Mouse (Mus musculus) layer of hippocampus, postnatal 36 days (tissue): ENCODE data around the gene Ppp1r1a. TPM values are rescaled to one million over a fixed set of nuclear protein-coding genes. Genes with fewer than 3 reads are reported as not detected.

Experiments
- DNase-seq, 2 experiments: peaks; one replicate each; pipeline ENCODE4 v3.0.0; 2022
- total RNA-seq, 2 experiments: library from RNA; stranded (reverse); gene quantifications; 2 replicates each; pipeline ENCODE4 v1.2.3; 2021

Ppp1r1a gene
- total RNA-seq = 100 to 1,000 TPM in 1 of 2 experiments, 10 to 100 TPM in 1; 99.1 to 123 TPM

- peak; percentile 74 for DNase-seq
These were observed at the start of gene Ppp1r1a for GRCm38 (mm10) chr15:103537822-103538213. Gene Ppp1r1a (minus strand): TSS chr15:103538003.

DNA sequence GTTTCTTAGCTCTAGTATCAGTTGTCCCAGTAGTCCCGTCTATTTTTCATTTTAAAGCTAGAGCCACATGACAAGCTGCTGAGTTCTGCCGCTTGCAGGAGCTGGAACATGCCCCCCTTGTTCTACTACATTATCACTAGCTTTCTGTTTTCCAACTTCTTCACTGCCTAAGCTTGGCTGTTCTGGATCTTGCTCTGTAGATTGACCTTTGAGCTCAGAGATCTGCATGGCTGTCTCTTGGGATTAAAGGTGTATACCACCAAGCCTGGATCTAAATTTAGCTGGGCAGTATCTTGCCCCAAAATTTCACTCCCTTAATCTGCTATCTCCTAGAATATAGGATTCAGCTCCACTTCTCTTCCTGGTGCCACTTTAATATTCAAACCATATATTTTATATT is 48.1 kb upstream of the Ppp1r1a start:
- no peak for DNase-seq

GRCm38 (mm10) chr15:103564981-103565380 is 27.2 kb upstream of the Ppp1r1a start, which contains the start of gene Glycam1:
Gene Glycam1 (minus strand): TSS chr15:103565081.
- DNase-seq = no peak

DNA sequence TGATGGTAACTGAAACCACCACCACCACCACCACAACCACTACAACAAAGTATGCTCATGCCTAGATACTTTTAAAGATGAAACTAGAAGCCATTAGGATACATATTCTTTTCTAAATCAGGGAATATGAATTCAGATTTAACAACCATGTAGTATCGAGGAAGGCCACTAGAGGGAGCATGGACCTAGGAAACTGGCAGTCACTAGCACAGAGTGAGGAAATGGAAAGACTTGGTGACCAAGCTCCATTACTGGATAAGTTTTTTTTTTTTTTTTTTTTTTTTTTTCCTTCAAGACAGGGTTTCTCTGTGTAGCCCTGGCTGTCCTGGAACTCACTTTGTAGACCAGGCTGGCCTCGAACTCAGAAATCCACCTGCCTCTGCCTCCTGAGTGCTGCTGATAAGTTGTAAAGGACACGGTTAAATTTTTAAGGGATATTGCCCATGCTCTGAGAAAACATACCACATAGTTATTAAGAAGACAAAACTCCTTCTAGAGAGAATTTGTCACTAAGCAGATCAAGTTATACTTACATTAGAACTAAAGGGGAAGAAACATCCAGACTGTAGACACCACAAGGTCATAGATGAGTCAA is 14.4 kb upstream of the Ppp1r1a start:
- no peak for DNase-seq

DNA sequence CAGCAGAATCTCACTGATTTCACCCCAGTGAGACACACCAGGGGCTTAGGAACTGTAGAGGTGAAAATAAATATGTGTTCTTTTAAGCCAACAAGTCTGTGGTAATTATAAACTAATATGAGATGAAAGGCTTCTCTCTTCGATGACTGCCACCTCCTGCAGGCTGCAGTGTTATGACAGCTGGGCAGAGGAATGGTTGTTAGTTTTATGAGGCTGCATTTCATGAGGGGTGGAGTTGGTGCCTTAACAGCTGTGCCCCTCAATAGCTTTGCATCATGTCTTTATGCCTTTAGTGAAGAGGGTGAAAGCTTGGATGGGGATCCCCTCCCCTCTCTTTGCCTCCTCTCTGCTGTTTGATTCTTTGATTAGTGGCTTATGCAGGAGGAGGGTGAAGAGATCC is 13.2 kb upstream of the Ppp1r1a start:
- DNase-seq = no peak

DNA sequence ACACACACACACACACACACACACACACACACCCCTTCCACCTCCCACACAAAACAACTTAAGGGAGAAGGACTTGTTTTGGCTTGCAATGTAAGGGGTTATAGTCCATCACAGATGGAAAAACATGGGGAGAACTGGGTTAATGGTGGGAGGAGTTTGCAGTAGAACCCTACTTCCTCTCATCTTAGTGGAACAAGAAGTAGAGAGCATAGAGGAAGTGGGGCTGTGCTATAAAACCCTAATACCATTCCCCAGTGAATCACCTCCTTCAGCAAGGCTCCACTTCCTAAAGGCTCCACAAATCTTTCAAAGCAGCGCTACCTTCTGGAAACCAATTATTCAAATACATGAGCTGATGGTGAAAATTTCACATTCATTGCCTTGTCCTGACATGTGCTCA is 11.7 kb upstream of the Ppp1r1a start:
- DNase-seq = no peak

- no peak for DNase-seq
These were observed 10.2 kb upstream of the Ppp1r1a start for GRCm38 (mm10) chr15:103547983-103548382.

- no peak for DNase-seq
These were observed 4.7 kb upstream of the Ppp1r1a start for GRCm38 (mm10) chr15:103542526-103542925.

DNA sequence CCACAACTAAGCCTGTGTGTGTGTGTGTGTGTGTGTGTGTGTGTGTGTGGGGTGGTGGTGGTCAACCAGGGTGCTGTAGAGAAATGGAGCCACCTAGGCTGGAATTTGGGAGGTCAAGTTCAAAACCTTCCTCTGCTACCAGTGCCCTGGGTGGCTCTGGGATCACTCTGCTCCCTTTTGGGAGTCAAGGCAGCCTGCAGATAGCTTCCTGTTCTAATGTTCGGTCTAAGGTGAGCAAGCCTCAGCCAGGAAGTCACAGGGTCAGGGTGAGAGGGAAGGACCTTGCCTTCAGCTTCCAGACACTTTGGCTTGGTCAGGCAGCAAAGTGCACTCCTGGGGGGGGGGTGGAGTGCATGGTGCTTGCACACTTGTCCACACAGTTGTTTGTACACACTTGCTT is 2.8 kb upstream of the Ppp1r1a start:
- DNase-seq = no peak

GRCm38 (mm10) chr15:103539259-103539658 is 1.5 kb upstream of the Ppp1r1a start:
- DNase-seq = no peak

GRCm38 (mm10) chr15:103537011-103537821 is 587 bp downstream of the Ppp1r1a start:
- DNase-seq = peak; percentile 59 to 75

GRCm38 (mm10) chr15:103536456-103536855 is 1.3 kb downstream of the Ppp1r1a start:
- no peak for DNase-seq

DNA sequence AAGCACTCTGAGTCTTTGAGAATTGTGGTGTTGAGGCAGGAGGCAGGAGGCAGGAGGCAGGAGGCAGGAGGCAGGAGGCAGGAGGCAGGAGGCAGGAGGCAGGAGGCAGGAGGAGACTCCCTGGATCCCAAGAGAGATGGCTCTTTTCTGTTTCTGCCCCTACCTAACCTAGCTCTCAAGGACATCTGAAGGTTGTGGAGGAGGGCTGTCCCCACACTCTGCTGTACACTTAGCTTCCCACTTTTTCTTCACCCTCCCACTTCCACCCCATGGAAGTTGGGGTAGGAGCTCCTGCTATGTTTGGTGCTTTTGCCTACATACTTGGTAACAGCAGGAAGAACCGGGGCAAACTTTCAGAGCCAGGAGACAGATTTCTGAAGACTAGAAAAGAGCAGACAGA is 2.0 kb downstream of the Ppp1r1a start:
- DNase-seq = no peak

DNA sequence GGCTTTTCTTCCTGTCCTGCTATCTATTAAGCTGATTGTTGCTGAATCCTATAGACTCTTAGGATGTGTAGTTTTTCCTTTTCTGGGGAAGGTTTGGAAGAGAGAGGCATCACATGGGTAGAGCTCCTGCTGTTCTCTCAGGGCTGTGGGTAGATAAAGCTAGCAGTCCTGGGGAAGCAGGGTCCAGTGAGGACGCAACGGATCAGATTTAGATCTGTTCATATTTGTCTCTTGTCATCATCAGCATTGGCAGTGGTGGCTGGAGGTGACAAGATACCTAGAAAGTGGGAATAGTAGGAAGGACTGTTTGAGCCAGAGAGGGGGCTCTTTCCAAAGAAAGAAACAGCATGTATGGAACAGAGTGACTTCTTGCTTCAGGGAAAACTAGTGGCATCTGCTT is 2.8 kb downstream of the Ppp1r1a start:
- no peak for DNase-seq

DNA sequence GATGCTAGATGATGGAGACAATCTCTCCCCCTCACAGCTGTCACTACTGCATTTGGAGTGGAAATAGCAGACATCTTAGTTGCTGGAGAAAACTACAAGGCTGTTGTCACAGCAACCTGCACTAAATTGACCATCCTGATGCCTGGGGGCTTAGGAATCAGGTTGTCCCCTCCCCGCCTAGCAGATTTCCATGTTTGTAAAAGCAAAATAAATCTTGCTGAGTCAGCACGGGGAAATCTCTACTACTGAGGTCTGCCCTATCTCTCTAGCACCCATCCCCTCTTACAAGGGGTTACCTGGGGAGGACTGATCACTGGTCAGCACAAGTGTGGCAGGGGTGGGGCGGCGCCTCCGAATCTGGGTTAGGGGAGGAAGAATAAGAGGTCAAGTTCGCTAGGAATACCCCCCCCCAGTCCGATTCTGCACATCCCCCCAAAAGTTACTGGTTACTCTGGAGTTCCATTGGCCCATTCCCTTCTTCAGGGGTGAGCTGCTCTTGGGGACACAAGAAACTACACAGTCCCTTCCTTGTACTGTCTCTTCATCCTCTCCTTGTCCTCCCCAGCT is 3.7 kb downstream of the Ppp1r1a start:
- no peak for DNase-seq

- DNase-seq = peak; percentile 47 to 63
These were observed 7.4 kb downstream of the Ppp1r1a start for GRCm38 (mm10) chr15:103530372-103530771.

DNA sequence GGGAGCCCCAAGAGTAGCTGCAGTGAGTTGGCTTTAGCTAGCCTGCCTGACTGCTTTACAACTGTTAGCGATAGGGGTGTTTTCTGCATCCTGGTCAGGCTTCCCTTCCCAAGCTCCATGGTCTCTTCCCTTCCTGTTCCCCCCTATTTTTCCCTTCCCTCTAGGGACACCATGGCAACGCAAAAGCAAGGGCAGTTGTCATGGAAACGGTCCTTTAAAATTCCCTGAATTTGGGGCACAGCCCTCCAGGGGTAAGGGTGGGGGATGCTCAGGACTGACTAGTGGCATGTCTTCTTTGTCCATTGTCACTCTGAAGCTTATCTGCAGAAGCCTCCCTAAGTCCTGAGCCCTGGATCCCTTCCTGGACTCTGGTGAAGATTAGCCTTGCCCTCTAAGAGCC is 14.6 kb downstream of the Ppp1r1a start:
- DNase-seq = no peak

GRCm38 (mm10) chr15:103522458-103523099 is 15.2 kb downstream of the Ppp1r1a start:
- DNase-seq = peak in 1 of 2 experiments; percentile 17

DNA sequence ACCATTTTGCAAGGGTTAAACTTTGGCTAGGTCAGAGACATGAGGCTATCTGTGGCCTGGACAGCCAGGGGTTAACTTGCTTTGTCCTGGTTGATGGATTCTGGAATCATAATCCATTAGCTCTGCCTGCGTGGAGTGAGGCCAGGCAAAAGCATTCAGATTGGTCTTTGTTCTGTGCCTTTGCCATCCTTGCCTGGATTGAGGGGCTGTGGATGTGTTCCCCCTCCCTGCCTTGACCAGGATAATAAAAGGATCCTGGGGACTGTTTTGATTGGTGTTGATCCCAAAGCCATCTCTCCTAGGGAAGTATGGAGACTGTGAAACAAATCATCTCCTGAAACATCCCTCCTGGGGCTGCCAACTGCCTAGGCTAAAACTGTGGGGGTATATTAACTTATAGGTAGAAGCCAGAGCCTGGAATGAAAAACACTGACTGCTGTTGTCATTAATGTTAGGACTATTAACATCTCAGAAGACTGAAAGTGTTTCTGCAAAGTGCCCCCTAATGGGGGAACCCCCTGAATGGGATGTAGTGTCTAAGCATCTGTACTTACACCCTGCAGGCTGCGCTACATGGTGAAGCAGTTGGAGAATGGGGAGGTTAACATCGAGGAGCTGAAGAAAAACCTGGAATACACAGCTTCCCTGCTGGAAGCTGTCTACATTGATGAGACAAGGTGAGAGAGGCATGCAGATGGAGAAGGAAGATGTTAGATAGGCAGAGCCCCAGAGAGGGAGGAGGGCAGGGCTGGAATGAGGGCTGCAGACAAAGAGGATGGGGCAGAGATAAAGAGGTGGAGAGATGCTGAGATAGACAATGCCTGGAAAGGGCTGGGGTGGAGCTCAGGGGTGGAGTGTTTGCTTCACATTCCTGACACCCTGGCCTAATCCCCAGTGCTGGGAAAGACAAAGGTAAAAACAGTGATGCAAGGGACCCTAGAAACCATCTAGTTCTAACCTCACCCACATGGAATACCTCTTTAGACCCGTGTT is 18.1 kb downstream of the Ppp1r1a start:
- DNase-seq = peak in 1 of 2 experiments; percentile 1

GRCm38 (mm10) chr15:103518600-103519385 is 19.0 kb downstream of the Ppp1r1a start:
- no peak for DNase-seq

DNA sequence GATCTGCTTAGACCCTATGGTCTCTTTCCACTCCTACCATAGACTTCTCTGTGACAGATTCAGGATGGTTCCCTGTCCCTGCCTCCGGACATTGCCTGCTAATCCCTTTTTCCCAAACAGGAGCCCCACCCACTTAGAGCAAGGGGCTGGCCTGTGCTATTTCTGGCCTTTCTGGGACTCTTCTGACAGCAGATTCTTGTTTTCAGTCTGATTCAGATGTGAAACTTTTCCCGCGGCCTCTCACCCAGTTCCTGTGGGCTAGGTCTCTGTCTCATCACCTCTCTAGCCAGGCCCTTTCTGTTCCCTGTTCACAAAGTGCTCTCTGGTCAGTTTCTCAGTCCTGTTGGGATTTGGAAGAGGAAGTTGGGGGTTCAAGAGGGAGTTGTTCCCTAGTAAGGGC is 22.9 kb downstream of the Ppp1r1a start:
- DNase-seq = no peak
